Mouse (Mus musculus): ENCODE data around the gene Ahctf1. TPM values are rescaled to one million over a fixed set of nuclear protein-coding genes. Genes with fewer than 3 reads are reported as not detected.

Gene Ahctf1
- polyA plus RNA-seq, 1 experiment from 2014 or later = 15.3 TPM

DNA sequence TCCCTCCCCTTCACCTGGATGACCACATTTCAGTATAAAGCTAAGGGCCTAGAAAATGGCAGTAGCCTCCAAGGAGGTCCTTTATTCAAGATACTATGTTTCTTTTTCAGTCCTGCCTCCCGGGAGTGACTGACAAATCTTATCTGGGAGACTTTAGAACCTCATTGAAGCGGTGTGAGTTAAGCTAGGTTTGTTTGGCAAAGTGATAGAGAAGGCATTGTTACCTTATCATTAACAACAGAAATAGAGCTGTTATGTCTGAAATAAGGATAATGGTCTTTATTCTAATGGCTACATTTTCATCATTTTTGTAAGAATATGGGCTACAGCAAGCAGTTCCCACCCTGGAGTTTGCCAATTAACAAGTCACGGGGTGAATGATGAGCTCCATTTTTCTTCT lies 4.8 kb upstream of the Ahctf1 start:
- H3K9ac ChIP-seq (ENCODE audit: low read depth, low read length) = no peak overlapping the region
- H3K9me3 ChIP-seq (replicated peaks; ENCODE audit: control insufficient read depth, low read length, poor library complexity, severe bottlenecking) = no peaks in the 10 kb centered on the region
- no peak overlapping the region for H3K27ac ChIP-seq (ENCODE audit: low read length)
- peaks cover 6% of the 10 kb centered on the region; the same call in 1 of the 2 replicates for H3K4me1 ChIP-seq (ENCODE audit: control insufficient read depth, insufficient read depth, low read length)
- H3K4me3 ChIP-seq (ENCODE audit: low read depth, low read length) = no peak overlapping the region
- no peak overlapping the region for H3K4me2 ChIP-seq (ENCODE audit: low read length)
- WGBS = 78% methylated on average over 3 of the region's 3 CpGs
- no peaks in the 10 kb centered on the region for H3K36me3 ChIP-seq (ENCODE audit: control insufficient read depth, insufficient read depth, low read length)
- no peak for ATAC-seq
- no peaks in the 10 kb centered on the region for H3K27me3 ChIP-seq (ENCODE audit: control insufficient read depth, insufficient read depth, low read depth, low read length)

DNA sequence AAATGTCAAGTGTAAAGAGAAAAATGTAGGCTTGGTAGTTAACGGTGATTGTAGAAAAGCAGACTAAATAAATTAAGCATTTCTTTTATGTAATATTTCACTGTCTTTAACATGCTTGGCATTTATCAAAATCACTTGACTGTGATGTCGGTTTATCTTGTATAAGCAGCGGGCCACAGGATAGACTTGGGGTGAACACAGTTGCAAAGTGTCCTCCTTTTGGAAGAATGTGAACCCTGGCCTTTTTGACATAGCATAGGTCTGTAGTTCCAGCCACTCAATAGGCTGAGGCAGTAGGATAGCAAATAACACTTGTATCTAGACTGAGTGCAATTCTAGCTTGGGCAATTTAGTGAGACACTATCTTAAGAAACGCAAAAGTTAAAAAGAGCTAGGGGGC lies 4.0 kb upstream of the Ahctf1 start:
- Histone ChIP-seq H3K4me3 (ENCODE audit: low read depth, low read length) (no peak overlapping the region), H3K9ac (ENCODE audit: low read depth, low read length) (no peak overlapping the region), H3K36me3 (ENCODE audit: control insufficient read depth, insufficient read depth, low read length) (no peaks in the 10 kb centered on the region), H3K4me1 (ENCODE audit: control insufficient read depth, insufficient read depth, low read length) (peaks cover 6% of the 10 kb centered on the region; the same call in 1 of the 2 replicates), H3K27ac (ENCODE audit: low read length) (no peak overlapping the region), H3K4me2 (ENCODE audit: low read length) (no peak overlapping the region), H3K9me3 (replicated peaks; ENCODE audit: control insufficient read depth, low read length, poor library complexity, severe bottlenecking) (no peaks in the 10 kb centered on the region), H3K27me3 (ENCODE audit: control insufficient read depth, insufficient read depth, low read depth, low read length) (no peaks in the 10 kb centered on the region)
- ATAC-seq = no peak
- WGBS = 91% methylated on average over 4 of the region's 4 CpGs

DNA sequence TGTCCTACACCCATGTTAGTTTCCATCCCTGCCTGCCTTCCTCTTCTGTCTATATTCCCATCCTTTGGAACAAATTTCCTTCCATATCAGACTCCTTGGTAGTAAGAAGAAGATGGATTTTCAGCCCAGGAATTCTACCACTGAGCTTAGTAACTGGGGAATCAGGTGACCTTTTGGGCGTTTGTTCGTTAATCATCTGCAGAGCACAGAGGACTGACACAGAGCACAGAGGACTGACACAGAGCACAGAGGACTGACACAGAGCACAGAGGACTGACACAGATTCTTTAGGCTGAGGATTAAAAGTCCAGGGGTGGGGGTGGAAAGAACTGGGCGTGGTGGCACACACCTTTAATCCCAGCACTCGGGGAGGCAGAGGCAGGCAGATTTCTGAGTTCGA lies 2.3 kb upstream of the Ahctf1 start:
- ATAC-seq = no peak
- WGBS = 85% methylated on average over 5 of the region's 5 CpGs

DNA sequence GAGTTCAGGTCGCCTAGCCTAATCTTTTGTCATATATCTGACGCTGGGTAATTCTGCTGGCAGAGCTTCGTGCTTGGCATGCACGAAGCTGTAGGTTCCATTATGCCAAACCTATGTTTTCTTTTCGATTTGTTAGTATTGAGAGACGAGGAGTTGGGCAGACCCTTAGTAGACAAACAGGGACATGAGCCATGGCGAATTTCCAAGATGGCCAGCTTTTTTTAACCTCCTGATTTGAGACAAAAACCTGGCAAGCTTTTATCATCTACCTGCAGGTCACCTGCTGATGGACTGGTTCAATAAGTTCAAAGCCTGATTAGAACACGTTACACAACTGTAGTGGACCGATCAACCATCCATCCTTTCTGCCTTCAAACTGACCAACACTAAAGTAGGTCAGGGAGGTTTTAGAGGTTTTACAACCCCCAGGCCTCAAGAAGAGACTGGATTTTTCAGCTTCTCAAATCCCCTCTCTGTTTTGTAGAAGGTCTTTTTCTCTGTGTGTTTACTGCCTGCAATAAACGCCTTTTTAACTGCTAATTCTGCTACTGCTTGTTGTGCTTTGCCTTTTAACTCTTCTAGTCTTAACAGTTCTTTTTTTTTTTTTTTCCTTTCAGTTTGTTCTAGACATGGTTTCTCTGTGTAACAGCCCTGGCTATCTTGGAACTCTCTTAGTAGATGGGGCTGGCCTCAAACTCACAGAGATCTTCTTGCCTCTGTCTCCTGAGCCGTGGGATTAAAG lies 831 bp upstream of the Ahctf1 start:
- Histone ChIP-seq H3K4me1 (ENCODE audit: control insufficient read depth, insufficient read depth, low read length) (peaks cover 21% of the 10 kb centered on the region), H3K4me3 (ENCODE audit: low read depth, low read length) (peak overlapping the region; percentile 93), H3K27me3 (ENCODE audit: control insufficient read depth, insufficient read depth, low read depth, low read length) (no peaks in the 10 kb centered on the region), H3K4me2 (ENCODE audit: low read length) (peak overlapping the region; percentile 58), H3K9ac (ENCODE audit: low read depth, low read length) (peak overlapping the region; percentile 50), H3K9me3 (replicated peaks; ENCODE audit: control insufficient read depth, low read length, poor library complexity, severe bottlenecking) (no peaks in the 10 kb centered on the region), H3K36me3 (ENCODE audit: control insufficient read depth, insufficient read depth, low read length) (no peaks in the 10 kb centered on the region), H3K27ac (ENCODE audit: low read length) (peak overlapping the region; percentile 70)
- ATAC-seq = no peak
- WGBS = 37% methylated on average over 11 of the region's 11 CpGs

More for the DNA sequence above, 2.3 kb upstream of the Ahctf1 start:
- peaks cover 21% of the 10 kb centered on the region for H3K4me1 ChIP-seq (ENCODE audit: control insufficient read depth, insufficient read depth, low read length)
- H3K36me3 ChIP-seq (ENCODE audit: control insufficient read depth, insufficient read depth, low read length) = no peaks in the 10 kb centered on the region
- H3K4me3 ChIP-seq (ENCODE audit: low read depth, low read length) = no peak overlapping the region
- no peak overlapping the region for H3K4me2 ChIP-seq (ENCODE audit: low read length)
- H3K27me3 ChIP-seq (ENCODE audit: control insufficient read depth, insufficient read depth, low read depth, low read length) = no peaks in the 10 kb centered on the region
- no peaks in the 10 kb centered on the region for H3K9me3 ChIP-seq (replicated peaks; ENCODE audit: control insufficient read depth, low read length, poor library complexity, severe bottlenecking)
- no peak overlapping the region for H3K27ac ChIP-seq (ENCODE audit: low read length)
- no peak overlapping the region for H3K9ac ChIP-seq (ENCODE audit: low read depth, low read length)

DNA sequence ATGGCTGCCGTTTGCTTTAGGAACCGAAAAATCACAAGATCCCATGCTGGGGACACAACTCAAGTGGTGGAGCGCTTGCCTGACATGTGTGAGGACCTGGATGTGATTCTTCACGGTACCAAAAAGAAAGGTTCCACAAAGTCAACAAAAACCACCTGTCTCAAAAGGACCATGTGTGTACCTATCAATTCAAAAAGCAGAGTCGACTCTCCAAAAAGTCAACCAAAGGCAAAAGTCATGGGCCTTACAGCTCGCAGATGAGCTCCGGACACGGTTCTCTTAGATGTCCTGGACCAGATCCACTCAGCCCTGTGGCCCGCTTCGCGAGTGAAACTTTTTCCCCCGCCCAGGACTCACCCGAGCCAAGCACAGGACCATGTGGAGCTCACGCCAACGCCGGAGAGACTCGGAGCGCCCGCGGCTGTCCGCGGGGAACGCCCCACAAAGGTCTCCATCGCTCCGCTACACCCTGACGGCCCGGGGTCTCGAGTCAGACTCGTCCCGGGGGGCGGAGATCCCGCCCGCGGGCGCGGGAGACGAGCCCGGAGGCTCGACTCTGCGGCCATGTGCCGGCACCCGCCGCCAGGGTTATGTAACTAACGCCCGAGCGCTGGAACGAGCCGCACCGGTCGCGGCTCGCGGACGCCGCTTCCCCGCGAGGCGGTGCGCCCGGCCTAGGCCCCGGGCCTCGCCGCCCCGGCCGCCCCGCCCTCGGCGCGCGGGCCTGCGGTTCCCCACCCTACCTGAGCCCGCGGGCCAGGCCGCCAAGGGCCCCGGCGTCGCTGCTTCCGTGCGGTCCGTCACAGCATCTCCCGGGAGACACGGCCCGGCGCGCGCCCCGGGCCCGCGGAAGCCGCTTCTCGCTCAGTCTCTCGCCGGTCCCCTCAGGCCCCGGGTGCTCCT lies 619 bp downstream of the Ahctf1 start, which contains the start of gene Gm10518:
Gene Gm10518, plus strand, starts transcription at position 767 of the 903 bp plus-strand sequence.
- Histone ChIP-seq H3K36me3 (ENCODE audit: control insufficient read depth, insufficient read depth, low read length) (peaks cover 3% of the 10 kb centered on the region; the same call in 1 of the 2 replicates), H3K4me1 (ENCODE audit: control insufficient read depth, insufficient read depth, low read length) (peaks cover 21% of the 10 kb centered on the region), H3K27ac (ENCODE audit: low read length) (peak within 1 kb of the TSS; percentile 82), H3K9ac (ENCODE audit: low read depth, low read length) (peak within 1 kb of the TSS; percentile 70), H3K4me3 (ENCODE audit: low read depth, low read length) (peak within 1 kb of the TSS; percentile 93), H3K27me3 (ENCODE audit: control insufficient read depth, insufficient read depth, low read depth, low read length) (no peaks in the 10 kb centered on the region), H3K9me3 (replicated peaks; ENCODE audit: control insufficient read depth, low read length, poor library complexity, severe bottlenecking) (no peaks in the 10 kb centered on the region), H3K4me2 (ENCODE audit: low read length) (peak within 1 kb of the TSS; percentile 66)
- 1% methylated on average over 61 of the region's 94 CpGs for WGBS
- ATAC-seq = peak; percentile 26

DNA sequence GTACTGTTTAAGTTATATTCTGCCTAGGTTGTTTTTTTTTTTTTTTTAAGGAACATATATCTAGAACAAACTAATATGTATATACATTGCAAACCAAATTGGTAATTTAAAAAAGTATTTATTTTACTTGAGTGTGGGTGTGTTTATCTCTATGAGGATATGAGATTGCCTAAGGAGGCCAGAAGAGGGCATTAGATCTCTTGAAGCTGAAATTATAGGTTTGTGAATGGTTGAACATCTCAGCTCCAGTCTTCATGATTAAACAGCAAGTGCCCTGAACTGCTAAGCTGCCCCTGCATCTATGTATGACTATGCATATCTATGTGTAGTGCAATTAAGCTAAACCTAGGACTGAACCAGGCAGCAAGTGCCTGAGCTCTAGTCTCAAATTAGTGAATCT lies 4.7 kb downstream of the Ahctf1 start:
- no peak overlapping the region for H3K4me3 ChIP-seq (ENCODE audit: low read depth, low read length)
- ATAC-seq = no peak
- no peak overlapping the region for H3K4me2 ChIP-seq (ENCODE audit: low read length)
- no peaks in the 10 kb centered on the region for H3K9me3 ChIP-seq (replicated peaks; ENCODE audit: control insufficient read depth, low read length, poor library complexity, severe bottlenecking)
- peaks cover 15% of the 10 kb centered on the region for H3K4me1 ChIP-seq (ENCODE audit: control insufficient read depth, insufficient read depth, low read length)
- H3K9ac ChIP-seq (ENCODE audit: low read depth, low read length) = no peak overlapping the region
- H3K27me3 ChIP-seq (ENCODE audit: control insufficient read depth, insufficient read depth, low read depth, low read length) = no peaks in the 10 kb centered on the region
- no peak overlapping the region for H3K27ac ChIP-seq (ENCODE audit: low read length)
- peaks cover 25% of the 10 kb centered on the region for H3K36me3 ChIP-seq (ENCODE audit: control insufficient read depth, insufficient read depth, low read length)

DNA sequence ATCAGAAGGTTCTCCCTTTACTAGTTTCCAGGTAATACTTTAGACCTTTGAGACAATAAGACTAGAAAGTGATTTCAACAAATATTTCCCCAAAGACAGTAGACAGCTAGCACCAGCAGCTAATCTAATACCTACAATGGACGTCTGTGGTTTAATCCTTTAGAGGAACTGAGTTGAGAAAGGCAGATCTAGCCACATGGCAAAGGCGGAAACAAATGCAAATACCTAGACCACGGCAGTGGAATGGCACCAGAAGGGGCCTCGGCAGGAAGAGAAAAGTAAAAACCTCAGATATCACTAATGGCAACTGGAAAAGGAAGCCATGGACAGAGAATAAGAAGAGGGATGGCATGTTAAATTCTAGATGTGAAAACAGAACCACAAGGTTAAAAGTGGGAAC lies 16.2 kb downstream of the Ahctf1 start:
- no peaks in the 10 kb centered on the region for H3K9me3 ChIP-seq (replicated peaks; ENCODE audit: control insufficient read depth, low read length, poor library complexity, severe bottlenecking)
- no peaks in the 10 kb centered on the region for H3K27me3 ChIP-seq (ENCODE audit: control insufficient read depth, insufficient read depth, low read depth, low read length)
- H3K36me3 ChIP-seq (ENCODE audit: control insufficient read depth, insufficient read depth, low read length) = peaks cover 24% of the 10 kb centered on the region
- ATAC-seq = no peak
- no peak overlapping the region for H3K4me2 ChIP-seq (ENCODE audit: low read length)
- no peak overlapping the region for H3K9ac ChIP-seq (ENCODE audit: low read depth, low read length)
- H3K4me1 ChIP-seq (ENCODE audit: control insufficient read depth, insufficient read depth, low read length) = no peaks in the 10 kb centered on the region
- no peak overlapping the region for H3K27ac ChIP-seq (ENCODE audit: low read length)
- WGBS = 83% methylated on average over 4 of the region's 4 CpGs
- H3K4me3 ChIP-seq (ENCODE audit: low read depth, low read length) = no peak overlapping the region

DNA sequence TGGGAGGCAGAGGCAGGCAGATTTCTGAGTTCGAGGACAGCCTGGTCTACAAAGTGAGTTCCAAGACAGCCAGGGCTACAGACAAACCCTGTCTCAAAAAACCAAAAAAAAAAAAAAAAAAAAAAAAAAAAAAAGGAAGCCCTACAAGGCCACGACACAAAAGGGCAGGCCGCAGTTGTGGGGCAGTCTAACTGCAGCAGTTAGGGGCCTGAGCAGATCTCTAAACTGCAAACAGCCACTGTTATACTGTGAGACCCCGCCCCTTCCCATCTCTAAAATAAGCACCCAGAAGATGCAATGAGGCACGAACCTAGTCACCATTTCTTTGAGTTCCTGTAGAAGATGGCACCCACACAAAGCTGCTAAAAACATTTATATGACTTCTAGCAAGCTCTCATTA lies 18.0 kb downstream of the Ahctf1 start:
- no peak for ATAC-seq
- H3K9me3 ChIP-seq (replicated peaks; ENCODE audit: control insufficient read depth, low read length, poor library complexity, severe bottlenecking) = no peaks in the 10 kb centered on the region
- H3K4me3 ChIP-seq (ENCODE audit: low read depth, low read length) = no peak overlapping the region
- 94% methylated on average over 5 of the region's 5 CpGs for WGBS
- no peak overlapping the region for H3K27ac ChIP-seq (ENCODE audit: low read length)
- no peaks in the 10 kb centered on the region for H3K4me1 ChIP-seq (ENCODE audit: control insufficient read depth, insufficient read depth, low read length)
- H3K4me2 ChIP-seq (ENCODE audit: low read length) = no peak overlapping the region
- H3K27me3 ChIP-seq (ENCODE audit: control insufficient read depth, insufficient read depth, low read depth, low read length) = no peaks in the 10 kb centered on the region
- peaks cover 26% of the 10 kb centered on the region for H3K36me3 ChIP-seq (ENCODE audit: control insufficient read depth, insufficient read depth, low read length)
- H3K9ac ChIP-seq (ENCODE audit: low read depth, low read length) = no peak overlapping the region

DNA sequence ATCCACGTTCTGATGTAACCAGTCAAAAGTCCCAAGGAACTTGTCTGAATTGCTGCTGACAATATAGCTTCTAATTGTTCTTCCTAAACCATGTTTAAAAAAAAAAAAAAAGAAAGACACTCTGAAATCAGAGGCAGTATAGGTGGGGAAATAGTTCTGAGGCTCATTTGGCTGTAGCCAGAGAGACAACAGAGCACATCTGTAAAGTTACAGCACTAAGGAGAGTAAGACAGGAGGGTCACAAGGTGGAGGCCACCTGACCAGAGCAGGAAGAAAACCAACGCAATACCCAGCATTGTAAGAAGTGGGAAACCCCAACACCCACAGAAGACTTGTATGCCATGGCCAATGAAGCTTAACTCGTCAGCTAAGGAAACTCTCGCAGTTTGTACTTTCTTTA lies 19.4 kb downstream of the Ahctf1 start:
- Histone ChIP-seq H3K9me3 (replicated peaks; ENCODE audit: control insufficient read depth, low read length, poor library complexity, severe bottlenecking) (no peaks in the 10 kb centered on the region), H3K27ac (ENCODE audit: low read length) (no peak overlapping the region), H3K4me3 (ENCODE audit: low read depth, low read length) (no peak overlapping the region), H3K4me1 (ENCODE audit: control insufficient read depth, insufficient read depth, low read length) (no peaks in the 10 kb centered on the region), H3K9ac (ENCODE audit: low read depth, low read length) (no peak overlapping the region), H3K4me2 (ENCODE audit: low read length) (no peak overlapping the region), H3K27me3 (ENCODE audit: control insufficient read depth, insufficient read depth, low read depth, low read length) (no peaks in the 10 kb centered on the region), H3K36me3 (ENCODE audit: control insufficient read depth, insufficient read depth, low read length) (peaks cover 27% of the 10 kb centered on the region)
- ATAC-seq = no peak
- WGBS = 90% methylated on average over 4 of the region's 4 CpGs
